Mouse (Mus musculus): Measurements from ENCODE around the gene Ccdc27. TPM values are rescaled to one million over a fixed set of nuclear protein-coding genes. Genes with fewer than 3 reads are reported as not detected.
A peak's percentile ranks its signal among the peaks of the same experiment; 100 is the strongest.

The Ccdc27 gene
- not detected in 2 replicates for polyA plus RNA-seq (2011; ENCODE audit: insufficient read depth, insufficient read length, low replicate concordance, missing spikeins)

DNA sequence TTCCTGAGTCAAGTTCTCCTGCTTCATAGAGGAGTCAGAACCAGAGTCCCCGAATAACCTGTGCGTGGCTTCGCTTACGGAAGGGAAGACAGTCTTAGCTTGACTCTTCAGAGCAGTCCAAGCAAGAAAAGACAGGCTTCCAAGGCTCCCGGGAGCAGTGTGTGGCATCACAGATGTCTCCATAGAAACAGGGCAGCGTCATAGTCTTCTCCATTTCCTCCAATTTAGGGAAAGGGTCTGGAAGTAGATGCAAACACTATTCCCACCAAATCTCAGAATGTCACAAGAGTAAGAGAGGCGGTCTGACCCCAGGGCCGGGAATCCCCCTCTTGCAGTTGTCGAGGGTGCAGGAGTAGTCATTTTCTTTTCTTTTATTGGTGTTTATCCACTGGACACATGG is at the start of gene Ccdc27:
TSS of gene Ccdc27 (minus strand) at position 101 of the 400 bp plus-strand sequence.
- H3K4me1 ChIP-seq (ENCODE audit: control insufficient read depth, insufficient read depth, low read length), result no peaks in the 10 kb centered on the region

DNA sequence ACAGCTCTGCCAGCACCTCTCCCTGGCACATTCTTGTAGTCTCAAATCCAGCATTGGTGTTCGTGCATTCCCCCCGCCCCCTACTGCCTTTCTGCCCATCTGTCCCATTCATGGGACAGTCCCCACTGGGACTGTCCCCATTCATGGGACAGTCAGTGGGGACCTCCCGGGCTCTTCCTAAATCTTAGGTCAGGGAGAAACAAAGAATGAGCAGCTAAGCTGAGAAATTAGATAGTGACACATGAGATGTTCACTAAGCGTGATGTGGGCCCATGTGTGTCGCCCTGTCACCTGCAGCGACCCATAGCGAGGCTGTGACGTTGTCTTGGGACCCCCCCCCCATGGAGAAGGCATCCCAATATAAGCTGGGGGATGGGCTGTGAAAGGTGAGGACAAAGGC is 48.9 kb upstream of the Ccdc27 start:
- Histone ChIP-seq H3K27ac (ENCODE audit: control insufficient read depth, insufficient read depth, low read depth, low read length, poor library complexity) (no peak overlapping the region), H3K4me1 (ENCODE audit: control insufficient read depth, insufficient read depth, low read length) (no peaks in the 10 kb centered on the region), H3K4me3 (replicated peaks; ENCODE audit: control insufficient read depth, low read depth, low read length) (no peak overlapping the region)
- WGBS, result 75% methylated on average over 8 of the region's 8 CpGs
- no peak for TF ChIP-seq POLR2A (IDR thresholded peaks at IDR 0.05; ENCODE audit: borderline replicate concordance, control insufficient read depth, low read depth, low read length)
- TF ChIP-seq CTCF (IDR thresholded peaks at IDR 0.05; ENCODE audit: control insufficient read depth, insufficient read depth, low read length), result no peak

More for the DNA sequence above, at the start of gene Ccdc27:
- no peak within 1 kb of the TSS for H3K4me3 ChIP-seq (replicated peaks; ENCODE audit: control insufficient read depth, low read depth, low read length)
- no peak within 1 kb of the TSS for H3K27ac ChIP-seq (ENCODE audit: control insufficient read depth, insufficient read depth, low read depth, low read length, poor library complexity)
- 73% methylated on average over 9 of the region's 9 CpGs for WGBS
- TF ChIP-seq POLR2A (IDR thresholded peaks at IDR 0.05; ENCODE audit: borderline replicate concordance, control insufficient read depth, low read depth, low read length) (no peak), CTCF (IDR thresholded peaks at IDR 0.05; ENCODE audit: control insufficient read depth, insufficient read depth, low read length) (no peak)

DNA sequence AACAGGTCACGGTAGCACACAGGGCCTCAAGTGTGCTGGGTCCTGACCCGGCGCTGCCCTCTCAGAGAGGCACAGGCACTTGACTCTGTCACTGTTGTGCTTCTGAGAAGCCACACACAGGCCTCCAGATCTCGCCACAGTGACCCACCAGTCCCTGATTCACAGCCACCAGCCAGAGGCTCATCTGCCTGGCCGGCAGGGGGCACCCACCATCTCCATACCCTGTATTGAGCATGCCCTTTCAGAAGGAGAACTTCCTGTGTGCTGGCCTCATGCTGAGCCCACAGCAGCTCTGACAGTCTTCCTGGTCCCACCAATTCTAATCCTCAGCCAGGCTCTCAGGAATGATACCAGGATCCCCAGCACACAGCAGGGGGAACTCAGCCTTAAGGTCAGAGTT is 46.7 kb upstream of the Ccdc27 start:
- WGBS, result 54% methylated on average over 5 of the region's 5 CpGs
- H3K4me1 ChIP-seq (ENCODE audit: control insufficient read depth, insufficient read depth, low read length), result no peaks in the 10 kb centered on the region
- no peak overlapping the region for H3K27ac ChIP-seq (ENCODE audit: control insufficient read depth, insufficient read depth, low read depth, low read length, poor library complexity)
- no peak overlapping the region for H3K4me3 ChIP-seq (replicated peaks; ENCODE audit: control insufficient read depth, low read depth, low read length)
- TF ChIP-seq POLR2A (IDR thresholded peaks at IDR 0.05; ENCODE audit: borderline replicate concordance, control insufficient read depth, low read depth, low read length) (no peak), CTCF (IDR thresholded peaks at IDR 0.05; ENCODE audit: control insufficient read depth, insufficient read depth, low read length) (peak; percentile 37; the same call in 1 of the 2 replicates)

DNA sequence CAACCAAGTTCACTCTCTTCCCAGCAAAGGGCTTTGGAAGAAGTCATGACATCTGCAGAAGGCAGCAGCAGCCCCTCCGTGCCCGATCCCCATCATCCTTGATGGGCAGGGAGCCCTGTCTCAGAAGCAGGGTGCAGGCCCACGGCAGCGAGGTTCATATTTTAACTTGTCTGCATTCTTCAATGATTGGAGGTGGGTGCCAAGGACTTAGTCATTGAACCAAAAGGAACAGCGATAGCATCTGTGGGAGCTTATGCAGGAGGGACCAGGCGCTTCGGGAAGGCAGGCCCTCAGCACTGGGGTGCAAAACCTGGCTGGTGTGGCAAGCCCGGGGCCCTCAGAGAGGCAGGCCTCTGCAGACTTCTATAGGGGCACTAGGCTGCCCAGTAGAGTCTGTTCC is 44.0 kb upstream of the Ccdc27 start:
- 82% methylated on average over 8 of the region's 8 CpGs for WGBS
- no peaks in the 10 kb centered on the region for H3K4me1 ChIP-seq (ENCODE audit: control insufficient read depth, insufficient read depth, low read length)
- H3K27ac ChIP-seq (ENCODE audit: control insufficient read depth, insufficient read depth, low read depth, low read length, poor library complexity), result no peak overlapping the region
- TF ChIP-seq POLR2A (IDR thresholded peaks at IDR 0.05; ENCODE audit: borderline replicate concordance, control insufficient read depth, low read depth, low read length) (no peak), CTCF (IDR thresholded peaks at IDR 0.05; ENCODE audit: control insufficient read depth, insufficient read depth, low read length) (no peak)
- H3K4me3 ChIP-seq (replicated peaks; ENCODE audit: control insufficient read depth, low read depth, low read length), result no peak overlapping the region

DNA sequence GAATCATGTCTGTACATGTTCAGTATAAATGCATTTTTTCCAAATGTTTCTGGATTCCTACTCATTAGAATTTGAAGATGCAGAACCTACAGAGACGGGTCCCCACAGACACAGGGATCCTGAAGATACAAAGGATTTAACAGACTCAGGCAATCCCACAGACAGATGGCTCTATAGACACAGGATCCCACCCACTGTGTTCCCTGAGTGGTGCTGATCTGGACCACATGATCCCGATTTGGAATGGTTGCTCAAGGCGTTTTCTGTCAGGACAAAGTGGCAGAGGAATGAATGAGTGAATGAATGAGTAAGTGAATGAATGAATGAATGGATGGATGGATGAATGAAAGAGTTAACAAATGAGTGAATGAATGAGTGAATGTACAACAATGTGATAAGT is 43.4 kb upstream of the Ccdc27 start:
- 70% methylated on average over 3 of the region's 3 CpGs for WGBS
- TF ChIP-seq POLR2A (IDR thresholded peaks at IDR 0.05; ENCODE audit: borderline replicate concordance, control insufficient read depth, low read depth, low read length) (no peak), CTCF (IDR thresholded peaks at IDR 0.05; ENCODE audit: control insufficient read depth, insufficient read depth, low read length) (no peak)
- Histone ChIP-seq H3K27ac (ENCODE audit: control insufficient read depth, insufficient read depth, low read depth, low read length, poor library complexity) (no peak overlapping the region), H3K4me3 (replicated peaks; ENCODE audit: control insufficient read depth, low read depth, low read length) (no peak overlapping the region), H3K4me1 (ENCODE audit: control insufficient read depth, insufficient read depth, low read length) (no peaks in the 10 kb centered on the region)

DNA sequence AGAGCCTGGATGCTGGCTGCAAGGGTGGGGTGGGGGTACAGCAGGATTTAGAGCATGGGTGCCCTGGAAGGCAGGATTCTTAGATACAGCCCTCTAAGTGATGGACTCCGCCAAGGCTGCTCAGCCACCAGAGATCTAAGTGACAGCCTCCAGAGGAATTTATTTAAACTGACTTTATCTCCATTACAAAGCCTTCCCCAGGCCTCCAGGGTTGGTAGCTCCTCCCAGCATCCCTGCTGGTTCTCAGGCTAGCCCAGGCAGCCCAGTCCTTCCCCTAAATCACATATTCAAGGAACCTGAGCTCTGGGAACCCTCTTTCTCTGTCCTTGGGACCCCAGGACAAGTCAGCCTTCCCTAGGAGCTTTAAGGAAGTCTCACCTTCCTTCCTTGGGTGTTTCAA is 39.5 kb upstream of the Ccdc27 start:
- WGBS, result 29% methylated on average over 1 of the region's 1 CpGs
- Histone ChIP-seq H3K4me3 (replicated peaks; ENCODE audit: control insufficient read depth, low read depth, low read length) (no peak overlapping the region), H3K27ac (ENCODE audit: control insufficient read depth, insufficient read depth, low read depth, low read length, poor library complexity) (no peak overlapping the region), H3K4me1 (ENCODE audit: control insufficient read depth, insufficient read depth, low read length) (no peaks in the 10 kb centered on the region)
- TF ChIP-seq CTCF (IDR thresholded peaks at IDR 0.05; ENCODE audit: control insufficient read depth, insufficient read depth, low read length) (no peak), POLR2A (IDR thresholded peaks at IDR 0.05; ENCODE audit: borderline replicate concordance, control insufficient read depth, low read depth, low read length) (no peak)

DNA sequence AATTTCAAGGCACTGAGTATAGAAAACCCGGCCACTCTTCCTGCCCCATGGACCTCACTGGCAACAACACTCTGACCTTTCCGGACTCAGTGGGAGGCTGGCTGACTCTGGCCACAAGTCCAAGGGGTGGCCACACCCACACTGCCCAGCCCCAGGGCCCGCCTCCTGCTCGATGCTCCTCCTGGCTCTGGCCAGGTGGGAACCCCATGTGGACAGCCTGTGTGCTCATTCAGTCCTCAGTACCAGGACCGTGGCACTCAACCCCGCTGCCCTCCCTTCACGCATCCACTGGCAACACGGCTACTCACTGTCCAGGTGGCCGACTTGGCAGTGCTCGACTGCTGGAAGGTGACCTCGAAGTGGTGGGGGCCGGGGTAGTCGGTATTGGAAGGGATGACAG is 38.5 kb upstream of the Ccdc27 start:
- 7% methylated on average over 13 of the region's 13 CpGs for WGBS
- H3K4me3 ChIP-seq (replicated peaks; ENCODE audit: control insufficient read depth, low read depth, low read length), result no peak overlapping the region
- TF ChIP-seq CTCF (IDR thresholded peaks at IDR 0.05; ENCODE audit: control insufficient read depth, insufficient read depth, low read length) (no peak), POLR2A (IDR thresholded peaks at IDR 0.05; ENCODE audit: borderline replicate concordance, control insufficient read depth, low read depth, low read length) (no peak)
- H3K27ac ChIP-seq (ENCODE audit: control insufficient read depth, insufficient read depth, low read depth, low read length, poor library complexity), result no peak overlapping the region
- no peaks in the 10 kb centered on the region for H3K4me1 ChIP-seq (ENCODE audit: control insufficient read depth, insufficient read depth, low read length)

DNA sequence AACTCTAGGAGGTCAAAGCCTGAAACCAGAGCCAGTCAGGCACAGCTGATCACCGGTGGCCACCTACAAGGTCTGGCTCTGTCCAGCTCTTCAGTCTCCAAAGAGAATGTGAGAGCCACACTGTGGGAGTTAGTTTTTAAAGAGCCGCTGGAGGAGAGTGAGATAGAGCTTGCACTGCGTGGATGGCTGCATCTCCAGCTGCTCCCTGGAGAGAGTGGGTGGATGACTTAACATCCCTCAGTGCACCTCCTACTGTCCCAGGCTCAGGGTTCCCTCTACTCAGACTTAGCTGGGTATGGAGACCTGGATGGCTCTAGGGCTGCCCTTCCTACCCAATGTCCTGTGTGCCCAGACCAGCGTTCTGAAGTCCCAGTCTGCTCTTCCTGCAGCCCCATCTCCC is 37.7 kb upstream of the Ccdc27 start:
- no peaks in the 10 kb centered on the region for H3K4me1 ChIP-seq (ENCODE audit: control insufficient read depth, insufficient read depth, low read length)
- no peak overlapping the region for H3K27ac ChIP-seq (ENCODE audit: control insufficient read depth, insufficient read depth, low read depth, low read length, poor library complexity)
- no peak overlapping the region for H3K4me3 ChIP-seq (replicated peaks; ENCODE audit: control insufficient read depth, low read depth, low read length)
- WGBS, result 50% methylated on average over 4 of the region's 4 CpGs
- no peak for TF ChIP-seq CTCF (IDR thresholded peaks at IDR 0.05; ENCODE audit: control insufficient read depth, insufficient read depth, low read length)
- no peak for TF ChIP-seq POLR2A (IDR thresholded peaks at IDR 0.05; ENCODE audit: borderline replicate concordance, control insufficient read depth, low read depth, low read length)

DNA sequence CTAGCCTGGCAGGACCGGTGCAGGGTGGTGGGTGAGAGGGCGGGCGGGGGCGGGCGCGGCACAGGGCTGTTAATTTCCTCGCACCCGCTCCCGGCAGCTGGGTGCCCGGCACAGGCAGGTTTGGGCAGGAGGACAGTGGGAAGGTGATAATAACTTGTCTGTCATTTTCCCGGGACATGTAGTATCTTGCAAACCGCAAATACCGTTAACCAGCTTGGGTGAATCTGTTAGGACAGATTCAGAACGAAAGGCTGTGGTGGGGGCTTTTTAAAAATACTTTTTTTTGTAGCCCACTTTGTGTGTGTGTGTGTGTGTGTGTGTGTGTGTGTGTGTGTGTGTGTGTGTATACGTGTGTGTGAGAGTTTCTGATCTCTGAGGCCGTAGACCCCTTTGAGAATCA is 29.5 kb upstream of the Ccdc27 start:
- Histone ChIP-seq H3K4me3 (replicated peaks; ENCODE audit: control insufficient read depth, low read depth, low read length) (no peak overlapping the region), H3K4me1 (ENCODE audit: control insufficient read depth, insufficient read depth, low read length) (no peaks in the 10 kb centered on the region), H3K27ac (ENCODE audit: control insufficient read depth, insufficient read depth, low read depth, low read length, poor library complexity) (no peak overlapping the region)
- 15% methylated on average over 13 of the region's 16 CpGs for WGBS
- TF ChIP-seq POLR2A (IDR thresholded peaks at IDR 0.05; ENCODE audit: borderline replicate concordance, control insufficient read depth, low read depth, low read length), result no peak
- no peak for TF ChIP-seq CTCF (IDR thresholded peaks at IDR 0.05; ENCODE audit: control insufficient read depth, insufficient read depth, low read length)
